Mouse (Mus musculus) hindbrain, embryonic 11.5 days (tissue): ENCODE measurements around the gene Ip6k1. TPM values are rescaled to one million over a fixed set of nuclear protein-coding genes. Genes with fewer than 3 reads are reported as not detected.
A peak's percentile ranks its signal among the peaks of the same experiment; 100 is the strongest.
"Not testable (repeated sequence)": the region's sequence is repeated elsewhere in the genome, so short reads cannot be mapped to it uniquely, and the experiment has no call there.

ENCODE experiments used
- ATAC-seq: fragments of 200-750 bp; cut with Nextera tagmentation; 2 replicates; pipeline ENCODE4 v1.8.0; 2017; ENCODE audit warnings: mild to moderate bottlenecking, moderate TSS enrichment, moderate library complexity; ENCODE audit not compliant: low FRiP score
- DNase-seq: peaks from one replicate; pipeline ENCODE4 v3.0.0-alpha.2; 2015; ENCODE audit warnings: low spot score
- H3K27ac ChIP-seq: fragments of 300-500 bp; sonication (generic); 2 replicates; pipeline ENCODE4 v1.5.1; 2014; ENCODE audit warnings: mild to moderate bottlenecking, low read depth, low read length
- H3K27me3 ChIP-seq: fragments of 300-500 bp; sonication (generic); 2 replicates; pipeline ENCODE4 v1.6.1; 2014; ENCODE audit warnings: mild to moderate bottlenecking, low read length, moderate library complexity, mixed read lengths; ENCODE audit not compliant: control insufficient read depth, insufficient read depth
- H3K36me3 ChIP-seq: fragments of 300-500 bp; sonication (generic); 2 replicates; pipeline ENCODE4 v1.6.1; 2014; ENCODE audit warnings: mild to moderate bottlenecking, low read length, moderate library complexity, mixed read lengths; ENCODE audit not compliant: control insufficient read depth, insufficient read depth
- H3K4me1 ChIP-seq: fragments of 300-500 bp; sonication (generic); replicated peaks from 2 replicates; pipeline ENCODE4 v1.6.1; 2014; ENCODE audit warnings: low read length, mixed read lengths; ENCODE audit not compliant: control insufficient read depth, insufficient read depth
- H3K4me2 ChIP-seq: fragments of 300-500 bp; sonication (generic); replicated peaks from 2 replicates; pipeline ENCODE4 v1.6.1; 2014; ENCODE audit warnings: mild to moderate bottlenecking, low read depth, low read length
- H3K4me3 ChIP-seq: fragments of 300-500 bp; sonication (generic); 2 replicates; pipeline ENCODE4 v1.5.1; 2014; ENCODE audit warnings: low read depth, low read length
- H3K9ac ChIP-seq: fragments of 300-500 bp; sonication (generic); 2 replicates; pipeline ENCODE4 v1.6.1; 2014; ENCODE audit warnings: low read depth, low read length
- H3K9me3 ChIP-seq: fragments of 300-500 bp; sonication (generic); 2 replicates; pipeline ENCODE4 v1.6.1; 2016; ENCODE audit warnings: low read length; ENCODE audit not compliant: control insufficient read depth
- WGBS: fragments of 180-500 bp; shearing (Covaris S2); extraction: QIAGEN DNeasy Blood & Tissue Kit; methylation state at CpG from one replicate; pipeline ENCODE4 v1.1.7; 2014; 5-methylcytosine and 5-hydroxymethylcytosine counted together
- polyA plus RNA-seq: library from polyadenylated mRNA; unstranded; fragments of >200 nt; fragmentation: Nextera tagmentation; extraction: Ambion mirVana; gene quantifications from 2 replicates; pipeline ENCODE4 v1.2.1, GENCODE M21; 2014

The Ip6k1 gene
- polyA plus RNA-seq, 1 experiment from 2014 or later, result 27.4 TPM

GRCm38 (mm10) chr9:108002778-108003530, 653 bp downstream of the Ip6k1 start:
- no peaks in the 10 kb centered on the region for H3K27me3 ChIP-seq
- H3K4me2 ChIP-seq, result peak overlapping the region; percentile 81
- H3K36me3 ChIP-seq, result no peaks in the 10 kb centered on the region
- DNase-seq, result no peak
- H3K4me3 ChIP-seq, result peak overlapping the region; percentile 88
- no peaks in the 10 kb centered on the region for H3K9me3 ChIP-seq
- 1% methylated on average over 49 of the region's 50 CpGs for WGBS
- peak; percentile 75 for ATAC-seq
- peak overlapping the region; percentile 87 for H3K27ac ChIP-seq
- H3K4me1 ChIP-seq, result peaks cover 5% of the 10 kb centered on the region
- peak overlapping the region; percentile 97 for H3K9ac ChIP-seq

GRCm38 (mm10) chr9:108003531-108003890, 1.2 kb downstream of the Ip6k1 start:
- Histone ChIP-seq H3K4me1 (peaks cover 5% of the 10 kb centered on the region), H3K4me2 (peak overlapping the region; percentile 81), H3K27me3 (no peaks in the 10 kb centered on the region), H3K4me3 (peak overlapping the region; percentile 88), H3K9ac (peak overlapping the region; percentile 97), H3K27ac (no peak overlapping the region), H3K9me3 (no peaks in the 10 kb centered on the region), H3K36me3 (no peaks in the 10 kb centered on the region)
- no peak for ATAC-seq
- DNase-seq, result peak; percentile 44
- WGBS, result 20% methylated on average over 8 of the region's 8 CpGs

GRCm38 (mm10) chr9:108008041-108008440, 5.7 kb downstream of the Ip6k1 start:
- no peaks in the 10 kb centered on the region for H3K27me3 ChIP-seq
- H3K4me3 ChIP-seq, result no peak overlapping the region
- 91% methylated on average over 5 of the region's 5 CpGs for WGBS
- no peak for DNase-seq
- H3K4me2 ChIP-seq, result no peak overlapping the region
- no peaks in the 10 kb centered on the region for H3K36me3 ChIP-seq
- no peak for ATAC-seq
- peaks cover 5% of the 10 kb centered on the region for H3K4me1 ChIP-seq
- H3K9me3 ChIP-seq, result no peaks in the 10 kb centered on the region
- H3K27ac ChIP-seq, result no peak overlapping the region
- no peak overlapping the region for H3K9ac ChIP-seq

GRCm38 (mm10) chr9:108010385-108010784, 8.1 kb downstream of the Ip6k1 start:
- no peak overlapping the region for H3K4me3 ChIP-seq
- H3K36me3 ChIP-seq, result no peaks in the 10 kb centered on the region
- ATAC-seq (no peak), DNase-seq (no peak)
- no peaks in the 10 kb centered on the region for H3K9me3 ChIP-seq
- no peak overlapping the region for H3K9ac ChIP-seq
- no peaks in the 10 kb centered on the region for H3K4me1 ChIP-seq
- no peaks in the 10 kb centered on the region for H3K27me3 ChIP-seq
- no peak overlapping the region for H3K4me2 ChIP-seq
- no peak overlapping the region for H3K27ac ChIP-seq

GRCm38 (mm10) chr9:108013577-108013976, 11.3 kb downstream of the Ip6k1 start:
- not testable (repeated sequence) for H3K9ac ChIP-seq, H3K27me3 ChIP-seq, H3K27ac ChIP-seq, DNase-seq, H3K9me3 ChIP-seq, H3K4me3 ChIP-seq, H3K4me1 ChIP-seq, H3K36me3 ChIP-seq, H3K4me2 ChIP-seq, ATAC-seq
- WGBS, result 100% methylated on average over 2 of the region's 2 CpGs

GRCm38 (mm10) chr9:108017127-108017526, 14.8 kb downstream of the Ip6k1 start:
- Histone ChIP-seq H3K9ac (no peak overlapping the region), H3K27ac (no peak overlapping the region), H3K4me1 (no peaks in the 10 kb centered on the region), H3K4me3 (no peak overlapping the region), H3K4me2 (no peak overlapping the region), H3K36me3 (no peaks in the 10 kb centered on the region), H3K9me3 (no peaks in the 10 kb centered on the region), H3K27me3 (no peaks in the 10 kb centered on the region)
- 89% methylated on average over 3 of the region's 3 CpGs for WGBS
- DNase-seq (no peak), ATAC-seq (no peak)

GRCm38 (mm10) chr9:108020741-108021140, 18.4 kb downstream of the Ip6k1 start:
- DNase-seq, result no peak
- ATAC-seq, result no peak
- 92% methylated on average over 1 of the region's 1 CpGs for WGBS
- Histone ChIP-seq H3K9ac (no peak overlapping the region), H3K4me2 (no peak overlapping the region), H3K27me3 (no peaks in the 10 kb centered on the region), H3K4me3 (no peak overlapping the region), H3K36me3 (peaks cover 6% of the 10 kb centered on the region), H3K9me3 (no peaks in the 10 kb centered on the region), H3K4me1 (no peaks in the 10 kb centered on the region), H3K27ac (no peak overlapping the region)

- H3K4me3 ChIP-seq, result no peak overlapping the region
- H3K4me1 ChIP-seq, result no peaks in the 10 kb centered on the region
- H3K27ac ChIP-seq, result no peak overlapping the region
- DNase-seq (no peak), ATAC-seq (no peak)
- no peak overlapping the region for H3K9ac ChIP-seq
- no peaks in the 10 kb centered on the region for H3K27me3 ChIP-seq
- H3K9me3 ChIP-seq, result no peaks in the 10 kb centered on the region
- no peak overlapping the region for H3K4me2 ChIP-seq
- 94% methylated on average over 3 of the region's 3 CpGs for WGBS
- peaks cover 6% of the 10 kb centered on the region for H3K36me3 ChIP-seq
Observed at GRCm38 (mm10) chr9:108023216-108023615, 20.9 kb downstream of the Ip6k1 start.

- H3K4me1 ChIP-seq, result no peaks in the 10 kb centered on the region
- no peak overlapping the region for H3K4me3 ChIP-seq
- H3K9me3 ChIP-seq, result no peaks in the 10 kb centered on the region
- H3K36me3 ChIP-seq, result peaks cover 6% of the 10 kb centered on the region
- ATAC-seq, result no peak
- DNase-seq, result no peak
- H3K27ac ChIP-seq, result no peak overlapping the region
- no peak overlapping the region for H3K4me2 ChIP-seq
- no peak overlapping the region for H3K9ac ChIP-seq
- WGBS, result 92% methylated on average over 3 of the region's 3 CpGs
- no peaks in the 10 kb centered on the region for H3K27me3 ChIP-seq
Observed at GRCm38 (mm10) chr9:108026584-108026983, 24.3 kb downstream of the Ip6k1 start.
